Mouse (Mus musculus) kidney, embryonic 14.5 days (tissue): ENCODE data around the gene Pdlim7. TPM values are rescaled to one million over a fixed set of nuclear protein-coding genes. Genes with fewer than 3 reads are reported as not detected.

Source experiments
- ATAC-seq: fragments of 200-750 bp; cut with Nextera tagmentation; 2 replicates; pipeline ENCODE4 v1.8.0; 2017; ENCODE audit warnings: moderate number of reproducible peaks, mild to moderate bottlenecking, moderate TSS enrichment, moderate library complexity; ENCODE audit not compliant: low FRiP score, low TSS enrichment
- H3K27ac ChIP-seq: fragments of 300-500 bp; sonication (generic); 2 replicates; pipeline ENCODE4 v1.5.1; 2014; ENCODE audit warnings: low read depth, mild to moderate bottlenecking, low read length, moderate library complexity, mixed read lengths
- H3K27me3 ChIP-seq: fragments of 300-500 bp; sonication (generic); 2 replicates; pipeline ENCODE4 v1.6.1; 2014; ENCODE audit warnings: mild to moderate bottlenecking, low read length; ENCODE audit not compliant: control insufficient read depth, insufficient read depth
- H3K36me3 ChIP-seq: fragments of 300-500 bp; sonication (generic); 2 replicates; pipeline ENCODE4 v1.6.1; 2014; ENCODE audit warnings: low read length, mixed read lengths; ENCODE audit not compliant: control insufficient read depth, insufficient read depth
- H3K4me1 ChIP-seq: fragments of 300-500 bp; sonication (generic); 2 replicates; pipeline ENCODE4 v1.6.1; 2014; ENCODE audit warnings: low read length, mixed read lengths; ENCODE audit not compliant: control insufficient read depth, insufficient read depth
- H3K4me2 ChIP-seq: fragments of 300-500 bp; sonication (generic); replicated peaks from 2 replicates; pipeline ENCODE4 v1.6.1; 2014; ENCODE audit warnings: low read depth, mild to moderate bottlenecking, low read length
- H3K4me3 ChIP-seq: fragments of 300-500 bp; sonication (generic); 2 replicates; pipeline ENCODE4 v1.5.1; 2014; ENCODE audit warnings: mild to moderate bottlenecking, low read length
- H3K9ac ChIP-seq: fragments of 300-500 bp; sonication (generic); 2 replicates; pipeline ENCODE4 v1.6.1; 2014; ENCODE audit warnings: low read depth, mild to moderate bottlenecking, low read length, moderate library complexity
- H3K9me3 ChIP-seq: fragments of 300-500 bp; sonication (generic); 2 replicates; pipeline ENCODE4 v1.6.1; 2016; ENCODE audit warnings: low read length; ENCODE audit not compliant: control insufficient read depth
- WGBS: fragments of 180-500 bp; shearing (Covaris S2); extraction: QIAGEN DNeasy Blood & Tissue Kit; methylation state at CpG from one replicate; pipeline ENCODE4 v1.1.7; 2014; 5-methylcytosine and 5-hydroxymethylcytosine counted together
- polyA plus RNA-seq: library from polyadenylated mRNA; unstranded; fragments of >200 nt; fragmentation: Nextera tagmentation; extraction: Ambion mirVana; gene quantifications from 2 replicates; pipeline ENCODE4 v1.2.1, GENCODE M21; 2014

The Pdlim7 gene
- polyA plus RNA-seq, 1 experiment from 2014 or later: 141 TPM

DNA sequence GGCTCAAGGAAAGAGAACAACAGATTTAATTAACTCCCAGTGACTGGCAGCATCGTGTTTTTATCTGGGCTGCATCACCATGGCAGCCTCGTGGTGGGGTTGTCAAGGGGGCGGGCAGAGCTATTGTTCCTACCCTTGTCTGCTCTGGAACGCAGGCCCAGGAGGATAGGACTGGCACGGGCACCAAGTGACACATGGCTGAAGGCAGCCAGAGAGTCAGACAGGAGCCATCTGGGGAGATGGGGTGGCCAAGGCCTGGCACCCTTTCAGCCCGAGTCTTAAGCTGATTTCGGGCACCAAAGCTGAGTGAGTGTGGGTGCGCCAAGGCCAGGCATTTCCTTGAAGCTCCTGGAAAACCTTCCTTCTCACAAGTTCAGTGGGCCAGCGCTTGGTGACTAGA is 43.1 kb downstream of the Pdlim7 start:
- ATAC-seq: no peak
- H3K9ac ChIP-seq: no peak overlapping the region
- WGBS: 75% methylated on average over 9 of the region's 9 CpGs
- H3K36me3 ChIP-seq: peaks cover 15% of the 10 kb centered on the region
- H3K4me3 ChIP-seq: no peak overlapping the region
- peaks cover 6% of the 10 kb centered on the region; the same call in 1 of the 2 replicates for H3K4me1 ChIP-seq
- H3K9me3 ChIP-seq: no peaks in the 10 kb centered on the region
- no peaks in the 10 kb centered on the region for H3K27me3 ChIP-seq
- no peak overlapping the region for H3K27ac ChIP-seq
- H3K4me2 ChIP-seq: no peak overlapping the region

DNA sequence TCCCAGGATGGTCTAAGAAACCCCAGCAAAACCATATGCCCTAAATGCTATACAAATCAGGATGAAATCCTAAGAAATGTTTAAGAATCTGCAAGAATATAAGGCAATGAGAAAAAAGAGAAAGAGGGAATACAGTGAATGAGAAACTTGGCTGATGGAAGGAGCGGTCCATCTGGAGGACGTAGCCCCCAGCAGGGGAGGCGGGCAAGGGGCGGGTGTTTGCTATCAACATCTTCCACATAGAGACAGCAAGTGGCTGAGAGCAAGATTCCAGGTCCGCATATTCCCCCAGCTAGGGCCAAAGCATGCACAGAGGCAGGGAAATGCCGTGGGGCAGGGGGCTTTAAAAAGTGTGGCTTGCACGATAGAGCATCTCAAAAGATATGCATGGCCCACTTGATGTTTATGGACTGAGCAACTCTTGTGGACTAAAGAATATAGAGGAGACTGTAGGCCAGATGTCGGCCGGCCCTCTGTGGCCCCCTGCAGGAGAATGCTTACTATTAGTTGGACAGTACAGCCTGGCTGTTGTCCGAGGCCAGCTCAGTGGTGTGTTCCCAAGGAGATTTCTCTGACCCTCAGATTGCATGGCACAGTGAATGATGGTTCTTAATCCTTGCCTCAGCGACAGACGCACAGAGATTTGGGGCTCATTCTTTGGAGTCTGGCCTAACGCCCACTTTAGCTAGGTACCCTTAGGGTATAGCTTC is 44.5 kb downstream of the Pdlim7 start:
- 56% methylated on average over 13 of the region's 13 CpGs for WGBS
- no peaks in the 10 kb centered on the region for H3K9me3 ChIP-seq
- H3K4me3 ChIP-seq: no peak overlapping the region
- no peak overlapping the region for H3K4me2 ChIP-seq
- no peak overlapping the region for H3K27ac ChIP-seq
- peaks cover 10% of the 10 kb centered on the region; the same call in 1 of the 2 replicates for H3K4me1 ChIP-seq
- no peak for ATAC-seq
- H3K9ac ChIP-seq: no peak overlapping the region
- peaks cover 2% of the 10 kb centered on the region; the same call in 1 of the 2 replicates for H3K36me3 ChIP-seq
- no peaks in the 10 kb centered on the region for H3K27me3 ChIP-seq

DNA sequence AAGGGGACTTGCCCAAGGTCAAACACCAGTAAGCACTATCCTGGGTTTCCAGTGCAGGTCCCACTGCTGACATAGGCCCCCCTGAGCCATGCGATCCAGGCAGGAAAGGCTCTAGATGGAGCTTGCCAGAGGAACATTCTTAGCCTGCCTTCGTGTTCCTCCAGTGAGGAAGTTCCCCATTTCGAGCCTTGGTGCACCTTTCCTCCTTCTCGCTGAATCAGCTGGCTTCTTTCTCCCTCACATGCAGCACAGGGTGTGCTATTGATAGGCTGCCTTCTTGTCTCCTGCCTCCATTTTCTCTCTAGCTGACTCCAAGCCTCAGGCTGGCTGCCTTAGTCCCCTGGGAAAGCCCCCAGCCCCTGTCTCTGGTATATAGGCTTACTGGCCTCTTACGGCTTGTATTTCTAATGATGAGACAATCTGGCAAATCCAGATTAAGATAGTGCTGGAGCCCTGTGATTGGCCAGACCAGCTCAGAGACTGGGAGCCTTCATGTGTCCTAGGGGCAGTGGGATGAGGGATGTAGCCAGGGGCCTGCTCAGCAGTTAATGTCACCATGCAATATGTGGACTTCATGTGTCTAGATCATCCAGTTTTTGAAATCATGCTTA is 47.5 kb downstream of the Pdlim7 start:
- H3K27me3 ChIP-seq: no peaks in the 10 kb centered on the region
- H3K4me2 ChIP-seq: no peak overlapping the region
- no peak overlapping the region for H3K27ac ChIP-seq
- no peak for ATAC-seq
- no peaks in the 10 kb centered on the region for H3K9me3 ChIP-seq
- H3K4me3 ChIP-seq: no peak overlapping the region
- H3K4me1 ChIP-seq: peaks cover 11% of the 10 kb centered on the region; the same call in 1 of the 2 replicates
- peaks cover 7% of the 10 kb centered on the region; the same call in 1 of the 2 replicates for H3K36me3 ChIP-seq
- 85% methylated on average over 5 of the region's 5 CpGs for WGBS
- no peak overlapping the region for H3K9ac ChIP-seq

DNA sequence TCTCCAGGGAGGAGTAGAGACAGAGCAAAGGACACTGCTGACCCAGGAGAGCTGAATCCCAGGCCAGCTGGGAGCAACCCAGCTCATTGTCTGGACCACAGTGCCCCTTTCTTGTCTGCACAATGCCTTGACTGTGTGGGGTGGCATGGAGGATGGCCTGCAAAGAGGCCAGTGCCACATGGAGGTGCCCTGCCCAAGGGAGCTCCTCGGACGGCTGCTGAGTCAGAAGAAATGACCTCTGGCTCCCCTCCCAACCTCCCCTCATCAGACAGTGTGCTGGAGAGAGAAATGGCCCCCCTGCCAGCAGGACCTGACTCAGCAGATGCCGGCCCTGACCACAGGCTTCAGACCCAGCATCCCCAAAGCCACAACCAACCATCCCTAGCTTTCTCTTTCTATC is 48.3 kb downstream of the Pdlim7 start:
- Histone ChIP-seq H3K4me1 (peaks cover 9% of the 10 kb centered on the region; the same call in 1 of the 2 replicates), H3K27me3 (no peaks in the 10 kb centered on the region), H3K9me3 (no peaks in the 10 kb centered on the region), H3K27ac (no peak overlapping the region), H3K4me3 (peak overlapping the region; percentile 63; the same call in 1 of the 2 replicates), H3K36me3 (peaks cover 13% of the 10 kb centered on the region), H3K4me2 (peak overlapping the region; percentile 98), H3K9ac (peak overlapping the region; percentile 70; the same call in 1 of the 2 replicates)
- 26% methylated on average over 3 of the region's 3 CpGs for WGBS
- ATAC-seq: no peak

DNA sequence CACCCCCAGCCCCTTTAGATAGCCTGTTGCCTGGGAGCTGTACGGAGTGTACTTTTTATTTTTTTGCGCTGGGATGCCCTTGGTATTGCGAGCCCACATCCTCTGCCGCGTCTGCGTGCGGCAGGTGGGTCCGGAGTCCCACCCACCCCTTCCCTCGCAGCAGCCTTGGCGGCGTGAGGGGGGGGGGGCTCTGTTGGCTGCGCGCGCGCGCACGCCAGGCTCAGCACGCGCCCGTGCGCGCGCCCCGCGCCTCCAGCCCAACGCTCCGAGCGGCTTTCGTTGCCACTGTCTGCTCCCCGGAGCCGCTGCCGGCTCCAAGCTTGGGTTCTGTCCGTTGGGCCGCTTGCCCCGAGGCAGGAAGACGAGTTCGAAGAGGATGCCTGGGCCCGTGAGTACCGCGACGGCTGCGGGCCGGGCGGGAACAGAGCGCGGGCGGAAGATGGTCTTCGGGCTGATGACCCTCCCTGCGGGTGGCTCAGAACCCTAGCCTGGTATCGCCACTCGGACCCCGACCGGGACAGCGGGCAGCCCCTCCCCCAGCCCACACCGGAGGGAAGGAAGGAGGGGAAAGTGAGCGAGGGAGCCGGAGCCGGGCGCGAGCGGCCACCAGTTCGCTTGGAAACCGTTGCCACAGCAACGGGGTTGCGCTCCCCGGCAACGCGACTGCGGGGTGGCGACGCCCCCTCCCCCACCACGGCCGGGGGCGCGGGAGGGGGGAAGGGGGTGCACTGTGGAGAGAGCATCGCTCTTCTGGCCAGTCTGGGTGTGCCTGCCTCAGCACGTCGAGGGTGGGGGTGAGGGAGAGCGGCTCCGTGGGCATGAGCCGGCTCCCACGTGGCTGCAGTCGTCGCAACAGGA is 49.2 kb downstream of the Pdlim7 start, which contains the start of gene Prr7:
Prr7 (plus strand) TSS at position 241 of the 858 bp plus-strand sequence.
- H3K4me1 ChIP-seq: peaks cover 9% of the 10 kb centered on the region; the same call in 1 of the 2 replicates
- H3K9me3 ChIP-seq: no peaks in the 10 kb centered on the region
- H3K4me3 ChIP-seq: peak within 1 kb of the TSS; percentile 63
- H3K27ac ChIP-seq: peak within 1 kb of the TSS; percentile 15; the same call in 1 of the 2 replicates
- peak within 1 kb of the TSS; percentile 70 for H3K9ac ChIP-seq
- WGBS: under 1% methylated on average over 79 of the region's 84 CpGs
- H3K4me2 ChIP-seq: peak within 1 kb of the TSS; percentile 98
- H3K27me3 ChIP-seq: no peaks in the 10 kb centered on the region
- peak; percentile 57 for ATAC-seq
- H3K36me3 ChIP-seq: peaks cover 23% of the 10 kb centered on the region

DNA sequence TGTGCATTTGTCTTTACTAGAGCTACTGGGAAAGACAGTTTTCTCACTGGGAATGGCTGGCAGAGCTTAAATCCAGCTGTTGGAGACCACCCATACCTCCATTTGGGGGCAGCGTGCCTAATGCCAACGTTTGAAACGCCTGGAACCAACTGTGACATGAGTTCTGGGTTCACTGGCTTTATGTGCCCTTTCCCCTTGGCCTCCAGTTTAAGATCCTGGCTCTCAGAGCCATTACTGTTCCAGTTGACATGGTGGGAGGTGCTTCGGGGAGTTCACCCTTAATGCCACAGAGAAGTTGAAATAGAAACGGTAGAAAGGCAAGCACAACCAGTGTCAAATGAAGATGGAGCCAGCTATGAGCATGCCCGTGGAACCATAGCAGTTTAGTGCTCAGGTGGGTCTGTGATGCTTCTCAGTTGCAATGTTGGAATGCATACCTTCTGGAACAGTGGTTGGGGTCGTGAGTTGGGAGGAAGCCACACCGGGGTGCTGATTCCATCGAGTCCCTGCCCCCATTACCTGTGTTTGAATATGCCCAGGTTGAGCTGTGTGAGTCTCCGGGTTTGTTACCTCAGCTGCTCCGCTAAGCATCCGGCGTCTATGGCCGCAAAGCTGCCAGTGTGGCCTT is 50.0 kb downstream of the Pdlim7 start:
- H3K9me3 ChIP-seq: no peaks in the 10 kb centered on the region
- no peak for ATAC-seq
- no peaks in the 10 kb centered on the region for H3K27me3 ChIP-seq
- H3K4me1 ChIP-seq: peaks cover 9% of the 10 kb centered on the region; the same call in 1 of the 2 replicates
- WGBS: 7% methylated on average over 14 of the region's 14 CpGs
- H3K4me3 ChIP-seq: peak overlapping the region; percentile 63
- no peak overlapping the region for H3K27ac ChIP-seq
- peak overlapping the region; percentile 70 for H3K9ac ChIP-seq
- H3K4me2 ChIP-seq: peak overlapping the region; percentile 98
- H3K36me3 ChIP-seq: peaks cover 30% of the 10 kb centered on the region

DNA sequence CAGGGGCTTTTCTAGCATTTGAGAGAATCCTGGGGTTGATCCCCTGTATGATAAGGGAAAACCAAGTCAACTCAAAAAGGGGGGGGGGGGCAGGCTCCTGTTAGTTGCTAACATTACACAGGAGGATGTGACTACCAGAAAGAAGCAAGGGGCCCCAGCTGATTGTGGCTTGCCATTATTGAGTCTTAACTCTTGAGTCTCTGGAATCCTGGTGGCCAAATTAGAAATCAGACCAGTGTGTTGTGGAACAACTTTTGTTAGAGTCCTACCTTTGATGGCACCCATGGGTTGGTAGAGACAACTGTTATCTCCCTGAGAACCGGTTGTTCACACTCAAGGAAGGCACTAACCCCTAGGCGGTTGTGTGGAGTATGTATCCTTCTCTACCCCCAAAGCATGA is 50.5 kb downstream of the Pdlim7 start:
- Histone ChIP-seq H3K4me2 (no peak overlapping the region), H3K9ac (no peak overlapping the region), H3K36me3 (peaks cover 35% of the 10 kb centered on the region), H3K4me1 (peaks cover 9% of the 10 kb centered on the region; the same call in 1 of the 2 replicates), H3K27me3 (no peaks in the 10 kb centered on the region), H3K27ac (no peak overlapping the region), H3K4me3 (no peak overlapping the region), H3K9me3 (no peaks in the 10 kb centered on the region)
- 56% methylated on average over 2 of the region's 2 CpGs for WGBS
- ATAC-seq: no peak

DNA sequence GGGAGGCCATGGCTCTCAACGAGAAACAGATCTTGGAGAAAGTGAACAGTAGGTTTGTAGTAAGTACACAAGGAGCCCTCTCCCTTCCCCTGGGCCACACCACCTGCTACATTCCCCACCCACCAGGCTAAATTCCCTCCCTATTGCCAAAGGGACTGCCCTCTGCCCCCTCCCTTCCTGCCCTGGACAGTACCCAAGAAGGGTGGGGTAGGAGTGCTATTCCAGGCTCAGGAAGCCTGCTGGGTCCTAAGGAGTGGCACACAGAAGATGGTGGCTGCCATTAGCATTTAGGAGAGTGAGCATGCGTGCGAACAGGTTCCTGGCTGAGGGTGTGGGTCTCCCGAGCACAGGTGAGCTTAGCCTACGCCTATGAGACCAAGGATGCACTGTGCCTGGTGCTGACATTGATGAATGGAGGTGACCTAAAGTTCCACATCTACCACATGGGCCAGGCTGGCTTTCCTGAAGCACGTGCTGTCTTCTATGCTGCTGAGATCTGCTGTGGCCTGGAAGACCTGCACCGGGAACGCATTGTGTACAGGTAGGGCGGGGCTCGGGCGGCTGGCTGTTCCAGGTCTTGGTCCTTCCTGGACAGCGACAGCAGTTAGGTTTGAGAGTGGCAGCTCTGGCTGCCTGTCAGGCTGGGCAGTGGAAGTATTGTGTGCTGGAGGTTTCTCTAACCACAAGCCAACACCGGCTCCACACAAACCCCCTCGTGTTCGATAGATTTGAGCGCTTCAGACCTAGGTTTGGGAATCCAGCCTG is 61.5 kb downstream of the Pdlim7 start:
- H3K4me2 ChIP-seq: no peak overlapping the region
- no peaks in the 10 kb centered on the region for H3K9me3 ChIP-seq
- peaks cover 70% of the 10 kb centered on the region for H3K36me3 ChIP-seq
- no peak overlapping the region for H3K9ac ChIP-seq
- H3K27me3 ChIP-seq: no peaks in the 10 kb centered on the region
- 96% methylated on average over 16 of the region's 16 CpGs for WGBS
- ATAC-seq: no peak
- H3K27ac ChIP-seq: no peak overlapping the region
- H3K4me3 ChIP-seq: no peak overlapping the region
- peaks cover 7% of the 10 kb centered on the region; the same call in 1 of the 2 replicates for H3K4me1 ChIP-seq
